Mouse (Mus musculus): ENCODE measurements around the gene Rexo4. TPM values are rescaled to one million over a fixed set of nuclear protein-coding genes. Genes with fewer than 3 reads are reported as not detected.

The Rexo4 gene
- polyA plus RNA-seq, 1 experiment, result 14.7 TPM

- no peak overlapping the region for H3K4me3 ChIP-seq (ENCODE audit: low read depth, low read length)
- WGBS, result 67% methylated on average over 4 of the region's 4 CpGs
- H3K27me3 ChIP-seq (ENCODE audit: control insufficient read depth, insufficient read depth, low read length), result no peaks in the 10 kb centered on the region
- no peak overlapping the region for H3K27ac ChIP-seq (ENCODE audit: insufficient read depth, low read depth, low read length)
- TF ChIP-seq POLR2A (IDR thresholded peaks at IDR 0.05; ENCODE audit: low read depth, low read length), result no peak
- TF ChIP-seq CTCF (IDR thresholded peaks at IDR 0.05; ENCODE audit: extremely low read depth, insufficient read length, insufficient replicate concordance, low read depth, low read length), result peak; percentile 38; the same call in 1 of the 2 replicates
- peaks cover 14% of the 10 kb centered on the region; the same call in 1 of the 2 replicates for H3K4me1 ChIP-seq (ENCODE audit: control insufficient read depth, insufficient read depth, insufficient read length, low read length)
- H3K36me3 ChIP-seq (ENCODE audit: control insufficient read depth, insufficient read depth, low read length), result peaks cover 45% of the 10 kb centered on the region
Observed at GRCm38 (mm10) chr2:26960756-26961155, 3.4 kb downstream of the Rexo4 start.

GRCm38 (mm10) chr2:26957488-26957859 is 6.7 kb downstream of the Rexo4 start:
- Histone ChIP-seq H3K27me3 (ENCODE audit: control insufficient read depth, insufficient read depth, low read length) (no peaks in the 10 kb centered on the region), H3K4me1 (ENCODE audit: control insufficient read depth, insufficient read depth, insufficient read length, low read length) (peaks cover 15% of the 10 kb centered on the region; the same call in 1 of the 2 replicates), H3K36me3 (ENCODE audit: control insufficient read depth, insufficient read depth, low read length) (peaks cover 76% of the 10 kb centered on the region), H3K27ac (ENCODE audit: insufficient read depth, low read depth, low read length) (peak overlapping the region; percentile 95), H3K4me3 (ENCODE audit: low read depth, low read length) (no peak overlapping the region)
- WGBS, result 14% methylated on average over 2 of the region's 2 CpGs
- TF ChIP-seq CTCF (IDR thresholded peaks at IDR 0.05; ENCODE audit: extremely low read depth, insufficient read length, insufficient replicate concordance, low read depth, low read length) (no peak), POLR2A (IDR thresholded peaks at IDR 0.05; ENCODE audit: low read depth, low read length) (no peak)

- H3K4me3 ChIP-seq (ENCODE audit: low read depth, low read length), result no peak overlapping the region
- no peaks in the 10 kb centered on the region for H3K27me3 ChIP-seq (ENCODE audit: control insufficient read depth, insufficient read depth, low read length)
- no peak for TF ChIP-seq POLR2A (IDR thresholded peaks at IDR 0.05; ENCODE audit: low read depth, low read length)
- peak; percentile 1; the same call in 1 of the 2 replicates for TF ChIP-seq CTCF (IDR thresholded peaks at IDR 0.05; ENCODE audit: extremely low read depth, insufficient read length, insufficient replicate concordance, low read depth, low read length)
- peaks cover 75% of the 10 kb centered on the region for H3K36me3 ChIP-seq (ENCODE audit: control insufficient read depth, insufficient read depth, low read length)
- H3K4me1 ChIP-seq (ENCODE audit: control insufficient read depth, insufficient read depth, insufficient read length, low read length), result peaks cover 15% of the 10 kb centered on the region; the same call in 1 of the 2 replicates
- 41% methylated on average over 12 of the region's 12 CpGs for WGBS
- H3K27ac ChIP-seq (ENCODE audit: insufficient read depth, low read depth, low read length), result peak overlapping the region; percentile 95
Observed at GRCm38 (mm10) chr2:26956811-26957487, 7.2 kb downstream of the Rexo4 start.

GRCm38 (mm10) chr2:26954735-26955395 is 9.3 kb downstream of the Rexo4 start:
- no peak overlapping the region for H3K4me3 ChIP-seq (ENCODE audit: low read depth, low read length)
- H3K4me1 ChIP-seq (ENCODE audit: control insufficient read depth, insufficient read depth, insufficient read length, low read length), result peaks cover 15% of the 10 kb centered on the region; the same call in 1 of the 2 replicates
- H3K27me3 ChIP-seq (ENCODE audit: control insufficient read depth, insufficient read depth, low read length), result no peaks in the 10 kb centered on the region
- 68% methylated on average over 2 of the region's 2 CpGs for WGBS
- H3K36me3 ChIP-seq (ENCODE audit: control insufficient read depth, insufficient read depth, low read length), result peaks cover 74% of the 10 kb centered on the region
- TF ChIP-seq POLR2A (IDR thresholded peaks at IDR 0.05; ENCODE audit: low read depth, low read length) (no peak), CTCF (IDR thresholded peaks at IDR 0.05; ENCODE audit: extremely low read depth, insufficient read length, insufficient replicate concordance, low read depth, low read length) (no peak)
- H3K27ac ChIP-seq (ENCODE audit: insufficient read depth, low read depth, low read length), result no peak overlapping the region

GRCm38 (mm10) chr2:26952866-26953265 is 11.3 kb downstream of the Rexo4 start:
- Histone ChIP-seq H3K4me1 (ENCODE audit: control insufficient read depth, insufficient read depth, insufficient read length, low read length) (peaks cover 12% of the 10 kb centered on the region; the same call in 1 of the 2 replicates), H3K36me3 (ENCODE audit: control insufficient read depth, insufficient read depth, low read length) (peaks cover 66% of the 10 kb centered on the region), H3K27ac (ENCODE audit: insufficient read depth, low read depth, low read length) (no peak overlapping the region), H3K27me3 (ENCODE audit: control insufficient read depth, insufficient read depth, low read length) (no peaks in the 10 kb centered on the region), H3K4me3 (ENCODE audit: low read depth, low read length) (no peak overlapping the region)
- TF ChIP-seq CTCF (IDR thresholded peaks at IDR 0.05; ENCODE audit: extremely low read depth, insufficient read length, insufficient replicate concordance, low read depth, low read length), result no peak
- TF ChIP-seq POLR2A (IDR thresholded peaks at IDR 0.05; ENCODE audit: low read depth, low read length), result no peak
- WGBS, result 89% methylated on average over 8 of the region's 8 CpGs

- peaks cover 62% of the 10 kb centered on the region for H3K36me3 ChIP-seq (ENCODE audit: control insufficient read depth, insufficient read depth, low read length)
- H3K4me3 ChIP-seq (ENCODE audit: low read depth, low read length), result no peak overlapping the region
- no peaks in the 10 kb centered on the region for H3K27me3 ChIP-seq (ENCODE audit: control insufficient read depth, insufficient read depth, low read length)
- H3K4me1 ChIP-seq (ENCODE audit: control insufficient read depth, insufficient read depth, insufficient read length, low read length), result peaks cover 9% of the 10 kb centered on the region; the same call in 1 of the 2 replicates
- TF ChIP-seq POLR2A (IDR thresholded peaks at IDR 0.05; ENCODE audit: low read depth, low read length) (no peak), CTCF (IDR thresholded peaks at IDR 0.05; ENCODE audit: extremely low read depth, insufficient read length, insufficient replicate concordance, low read depth, low read length) (no peak)
- no peak overlapping the region for H3K27ac ChIP-seq (ENCODE audit: insufficient read depth, low read depth, low read length)
- WGBS, result 76% methylated on average over 4 of the region's 4 CpGs
Observed at GRCm38 (mm10) chr2:26952193-26952592, 12.0 kb downstream of the Rexo4 start.

GRCm38 (mm10) chr2:26951346-26951905 is 12.8 kb downstream of the Rexo4 start:
- TF ChIP-seq POLR2A (IDR thresholded peaks at IDR 0.05; ENCODE audit: low read depth, low read length), result no peak
- TF ChIP-seq CTCF (IDR thresholded peaks at IDR 0.05; ENCODE audit: extremely low read depth, insufficient read length, insufficient replicate concordance, low read depth, low read length), result no peak
- WGBS, result 80% methylated on average over 8 of the region's 8 CpGs

More at GRCm38 (mm10) chr2:26951346-26951905, 12.8 kb downstream of the Rexo4 start:
- H3K4me1 ChIP-seq (ENCODE audit: control insufficient read depth, insufficient read depth, insufficient read length, low read length), result peaks cover 8% of the 10 kb centered on the region; the same call in 1 of the 2 replicates
- no peaks in the 10 kb centered on the region for H3K27me3 ChIP-seq (ENCODE audit: control insufficient read depth, insufficient read depth, low read length)
- peaks cover 64% of the 10 kb centered on the region for H3K36me3 ChIP-seq (ENCODE audit: control insufficient read depth, insufficient read depth, low read length)
- no peak overlapping the region for H3K27ac ChIP-seq (ENCODE audit: insufficient read depth, low read depth, low read length)
- no peak overlapping the region for H3K4me3 ChIP-seq (ENCODE audit: low read depth, low read length)
